Mouse (Mus musculus) midbrain, embryonic 14.5 days (tissue): ENCODE results near the gene Zbtb18. TPM values are rescaled to one million over a fixed set of nuclear protein-coding genes. Genes with fewer than 3 reads are reported as not detected.
A peak's percentile ranks its signal among the peaks of the same experiment; 100 is the strongest.

Source experiments
- ATAC-seq: fragments of 200-750 bp; cut with Nextera tagmentation; 2 replicates; pipeline ENCODE4 v1.8.0; 2017; ENCODE audit warnings: moderate number of reproducible peaks, moderate library complexity; ENCODE audit not compliant: low FRiP score, low TSS enrichment
- DNase-seq: peaks from one replicate; pipeline ENCODE4 v3.0.0-alpha.2; 2015
- H3K27ac ChIP-seq: fragments of 300-500 bp; sonication (generic); replicated peaks from 2 replicates; pipeline ENCODE4 v1.5.1; 2014; ENCODE audit warnings: mild to moderate bottlenecking, low read depth, low read length, moderate library complexity
- H3K27me3 ChIP-seq: fragments of 300-500 bp; sonication (generic); 2 replicates; pipeline ENCODE4 v1.6.1; 2014; ENCODE audit warnings: low read length, control low read depth, mixed read lengths; ENCODE audit not compliant: control insufficient read depth, insufficient read depth
- H3K36me3 ChIP-seq: fragments of 300-500 bp; sonication (generic); 2 replicates; pipeline ENCODE4 v1.6.1; 2014; ENCODE audit warnings: low read length, control low read depth; ENCODE audit not compliant: control insufficient read depth, insufficient read depth
- H3K4me1 ChIP-seq: fragments of 300-500 bp; sonication (generic); 2 replicates; pipeline ENCODE4 v1.6.1; 2014; ENCODE audit warnings: mild to moderate bottlenecking, antibody characterized with exemption, low read length, control low read depth; ENCODE audit not compliant: control insufficient read depth, insufficient read depth
- H3K4me2 ChIP-seq: fragments of 300-500 bp; sonication (generic); 2 replicates; pipeline ENCODE4 v1.6.1; 2014; ENCODE audit warnings: mild to moderate bottlenecking, low read length, moderate library complexity
- H3K4me3 ChIP-seq: fragments of 300-500 bp; sonication (generic); replicated peaks from 2 replicates; pipeline ENCODE4 v1.5.1; 2014; ENCODE audit warnings: low read depth, low read length
- H3K9ac ChIP-seq: fragments of 300-500 bp; sonication (generic); replicated peaks from 2 replicates; pipeline ENCODE4 v1.6.1; 2014; ENCODE audit warnings: mild to moderate bottlenecking, low read length, moderate library complexity
- H3K9me3 ChIP-seq: fragments of 300-500 bp; sonication (generic); 2 replicates; pipeline ENCODE4 v1.6.1; 2016; ENCODE audit warnings: low read length, control low read depth, mixed read lengths; ENCODE audit not compliant: control insufficient read depth
- WGBS: fragments of 180-500 bp; shearing (Covaris S2); extraction: QIAGEN DNeasy Blood & Tissue Kit; methylation state at CpG from one replicate; pipeline ENCODE4 v1.1.7; 2014; 5-methylcytosine and 5-hydroxymethylcytosine counted together
- polyA plus RNA-seq: library from polyadenylated mRNA; unstranded; fragments of >200 nt; fragmentation: Nextera tagmentation; extraction: Ambion mirVana; gene quantifications from 2 replicates; pipeline ENCODE4 v1.2.1, GENCODE M21; 2014

The Zbtb18 gene
- polyA plus RNA-seq, 1 experiment from 2014 or later = 11.9 TPM

DNA sequence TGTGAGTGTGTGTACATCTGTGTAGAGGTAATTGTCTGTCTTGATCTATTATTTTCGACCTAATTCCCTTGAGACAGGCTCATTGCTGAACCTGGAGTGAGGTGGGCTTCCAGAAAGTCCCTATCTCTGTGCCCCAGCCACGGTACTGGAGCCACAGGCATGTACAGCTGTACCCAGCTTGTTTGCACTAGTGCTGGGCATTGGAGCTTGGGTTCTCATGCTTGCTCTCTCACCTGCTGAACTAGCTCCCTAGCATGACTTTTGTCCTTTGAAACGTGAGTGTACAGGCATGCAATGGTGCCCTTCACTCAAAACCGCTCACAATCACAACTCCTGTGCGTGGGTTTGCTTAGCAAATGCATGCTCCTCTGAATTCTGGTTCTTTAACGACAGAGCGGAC, 42.1 kb downstream of the Zbtb18 start:
- no peak overlapping the region for H3K27ac ChIP-seq
- no peaks in the 10 kb centered on the region for H3K27me3 ChIP-seq
- 56% methylated on average over 7 of the region's 7 CpGs for WGBS
- no peak overlapping the region for H3K4me3 ChIP-seq
- DNase-seq (no peak), ATAC-seq (no peak)
- H3K4me1 ChIP-seq = peaks cover 5% of the 10 kb centered on the region
- no peaks in the 10 kb centered on the region for H3K9me3 ChIP-seq
- no peak overlapping the region for H3K9ac ChIP-seq
- no peaks in the 10 kb centered on the region for H3K36me3 ChIP-seq
- H3K4me2 ChIP-seq = no peak overlapping the region

- H3K9me3 ChIP-seq = no peaks in the 10 kb centered on the region
- no peak overlapping the region for H3K4me2 ChIP-seq
- H3K4me1 ChIP-seq = peaks cover 5% of the 10 kb centered on the region
- WGBS = 39% methylated on average over 7 of the region's 7 CpGs
- no peak overlapping the region for H3K9ac ChIP-seq
- peak; percentile 42 for DNase-seq
- no peak overlapping the region for H3K4me3 ChIP-seq
- no peak for ATAC-seq
- no peaks in the 10 kb centered on the region for H3K27me3 ChIP-seq
- H3K36me3 ChIP-seq = no peaks in the 10 kb centered on the region
- 0 out of 2 replicates have a peak overlapping the region, but pooled peaks have one; percentile 37 for H3K27ac ChIP-seq
Observed at GRCm38 (mm10) chr1:177484680-177485079, 42.5 kb downstream of the Zbtb18 start.

DNA sequence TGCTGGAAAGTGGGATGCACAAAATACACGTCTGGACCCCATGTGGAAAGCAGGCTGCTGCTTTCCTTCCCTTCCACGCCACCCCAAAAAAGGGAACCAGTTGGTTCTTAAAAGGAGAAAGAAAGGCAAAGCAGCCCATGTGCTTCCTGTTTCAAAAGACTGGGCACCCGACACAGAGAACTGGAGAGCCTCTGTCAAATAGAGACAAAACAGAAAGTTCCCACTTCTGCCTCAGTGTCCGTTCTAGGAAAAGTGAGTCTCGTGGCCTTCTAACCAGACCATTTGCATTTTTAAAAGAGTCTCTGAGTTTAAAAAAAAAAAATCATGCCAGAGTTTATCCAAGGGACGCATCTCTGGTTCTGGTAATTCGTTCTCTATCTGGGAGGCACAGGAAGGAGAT, 47.7 kb downstream of the Zbtb18 start:
- WGBS = 79% methylated on average over 7 of the region's 7 CpGs

GRCm38 (mm10) chr1:177490808-177491207, 48.7 kb downstream of the Zbtb18 start:
- no peak overlapping the region for H3K9ac ChIP-seq
- no peak for ATAC-seq
- no peaks in the 10 kb centered on the region for H3K36me3 ChIP-seq
- 39% methylated on average over 4 of the region's 4 CpGs for WGBS
- H3K4me2 ChIP-seq = no peak overlapping the region
- no peak overlapping the region for H3K27ac ChIP-seq
- H3K27me3 ChIP-seq = no peaks in the 10 kb centered on the region
- no peaks in the 10 kb centered on the region for H3K9me3 ChIP-seq
- no peak overlapping the region for H3K4me3 ChIP-seq
- DNase-seq = no peak
- no peaks in the 10 kb centered on the region; the same call in 1 of the 2 replicates for H3K4me1 ChIP-seq

More for the DNA sequence above, 47.7 kb downstream of the Zbtb18 start:
- H3K9me3 ChIP-seq = no peaks in the 10 kb centered on the region
- H3K27ac ChIP-seq = no peak overlapping the region
- no peak for ATAC-seq
- no peak overlapping the region for H3K4me2 ChIP-seq
- DNase-seq = no peak
- H3K4me1 ChIP-seq = peaks cover 2% of the 10 kb centered on the region
- no peaks in the 10 kb centered on the region for H3K27me3 ChIP-seq
- no peaks in the 10 kb centered on the region for H3K36me3 ChIP-seq
- H3K4me3 ChIP-seq = no peak overlapping the region
- no peak overlapping the region for H3K9ac ChIP-seq

GRCm38 (mm10) chr1:177491280-177491679, 49.1 kb downstream of the Zbtb18 start:
- Histone ChIP-seq H3K9me3 (no peaks in the 10 kb centered on the region), H3K9ac (no peak overlapping the region), H3K36me3 (no peaks in the 10 kb centered on the region), H3K4me1 (no peaks in the 10 kb centered on the region; the same call in 1 of the 2 replicates), H3K27me3 (no peaks in the 10 kb centered on the region), H3K4me3 (no peak overlapping the region), H3K27ac (no peak overlapping the region), H3K4me2 (no peak overlapping the region)
- WGBS = 80% methylated on average over 8 of the region's 8 CpGs
- ATAC-seq (no peak), DNase-seq (no peak)

DNA sequence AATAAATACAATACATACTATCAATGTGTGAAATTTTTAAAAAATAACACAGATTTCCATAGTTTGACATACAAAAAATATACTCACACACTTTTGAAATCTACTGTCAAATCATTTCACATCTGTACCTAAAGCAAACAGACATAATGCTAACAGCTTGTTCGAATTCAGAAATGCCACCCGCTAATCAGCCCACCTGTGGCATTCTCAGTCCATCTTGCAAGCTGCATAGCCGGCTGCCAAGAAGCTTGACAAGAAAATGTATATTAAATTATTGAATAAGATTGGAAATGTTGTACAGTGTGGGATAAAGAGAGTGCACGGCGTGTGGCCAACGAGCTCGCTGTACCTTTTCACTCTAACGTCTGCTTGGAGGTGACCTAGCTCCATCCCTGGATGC, 52.2 kb downstream of the Zbtb18 start:
- no peaks in the 10 kb centered on the region for H3K9me3 ChIP-seq
- H3K4me1 ChIP-seq = no peaks in the 10 kb centered on the region; the same call in 1 of the 2 replicates
- ATAC-seq (no peak), DNase-seq (no peak)
- 82% methylated on average over 8 of the region's 8 CpGs for WGBS
- H3K9ac ChIP-seq = no peak overlapping the region
- H3K4me3 ChIP-seq = no peak overlapping the region
- H3K36me3 ChIP-seq = no peaks in the 10 kb centered on the region
- no peak overlapping the region for H3K4me2 ChIP-seq
- H3K27me3 ChIP-seq = no peaks in the 10 kb centered on the region
- H3K27ac ChIP-seq = no peak overlapping the region

GRCm38 (mm10) chr1:177494913-177495542, 52.9 kb downstream of the Zbtb18 start:
- H3K27ac ChIP-seq = no peak overlapping the region
- WGBS = 61% methylated on average over 9 of the region's 9 CpGs

More at GRCm38 (mm10) chr1:177494913-177495542, 52.9 kb downstream of the Zbtb18 start:
- no peaks in the 10 kb centered on the region; the same call in 1 of the 2 replicates for H3K4me1 ChIP-seq
- no peak for DNase-seq
- ATAC-seq = no peak
- H3K4me2 ChIP-seq = no peak overlapping the region
- H3K9me3 ChIP-seq = no peaks in the 10 kb centered on the region
- H3K9ac ChIP-seq = no peak overlapping the region
- H3K36me3 ChIP-seq = no peaks in the 10 kb centered on the region
- no peak overlapping the region for H3K4me3 ChIP-seq
- no peaks in the 10 kb centered on the region for H3K27me3 ChIP-seq

Other genes starting within 250 kb of the Zbtb18 start
- 27.3 and 33.7 TPM in 2 replicates for gene Akt3, start 184.1 kb upstream of the Zbtb18 start, polyA plus RNA-seq